Mouse (Mus musculus) CH12.LX (cell line): ENCODE data around the gene Insrr.

ENCODE experiments used
- CTCF ChIP-seq, 2 experiments: IDR thresholded peaks in 1 of 2; conservative IDR thresholded peaks in 1 of 2; 2 replicates each; pipeline ENCODE4 v1.5.1; 2011 to 2012; ENCODE audit warnings: low read depth in 2 of 2, low read length in 2 of 2, improper control_type of control experiment in 1 of 2, inconsistent platforms in 1 of 2, mild to moderate bottlenecking in 1 of 2, moderate library complexity in 1 of 2
- E2F4 ChIP-seq: IDR thresholded peaks from 2 replicates; pipeline ENCODE4 v1.6.1; 2011; ENCODE audit warnings: low read depth, low read length, improper control_type of control experiment; ENCODE audit not compliant: insufficient replicate concordance
- EP300 ChIP-seq: IDR thresholded peaks from 2 replicates; pipeline ENCODE4 v1.6.1; 2011; ENCODE audit warnings: low read length, improper control_type of control experiment
- MAZ ChIP-seq: IDR thresholded peaks from 2 replicates; pipeline ENCODE4 v1.6.1; 2012; ENCODE audit warnings: low read depth, mild to moderate bottlenecking, inconsistent platforms, low read length, improper control_type of control experiment, moderate library complexity
- MXI1 ChIP-seq: IDR thresholded peaks from 2 replicates; pipeline ENCODE4 v1.6.1; 2011; ENCODE audit warnings: mild to moderate bottlenecking, low read depth, low read length, improper control_type of control experiment
- POLR2A ChIP-seq: IDR thresholded peaks from 2 replicates; pipeline ENCODE4 v1.6.1; 2011; ENCODE audit warnings: low read depth, mild to moderate bottlenecking, improper control_type of control experiment, low read length
- SMC3 ChIP-seq: IDR thresholded peaks from 2 replicates; pipeline ENCODE4 v1.6.1; 2011; ENCODE audit warnings: low read depth, low read length, improper control_type of control experiment
- USF1 ChIP-seq: IDR thresholded peaks from 2 replicates; pipeline ENCODE4 v1.6.1; 2014; ENCODE audit warnings: low read depth, mild to moderate bottlenecking, inconsistent platforms, low read length, improper control_type of control experiment

GRCm38 (mm10) chr3:87766284-87766667, 30.5 kb upstream of the Insrr start:
- TF ChIP-seq MAZ (no peak), POLR2A (no peak), E2F4 (no peak), CTCF (conservative IDR thresholded peaks at IDR 0.05 in 1 of 2, IDR thresholded peaks at IDR 0.05 in 1 of 2; ENCODE audit: low read depth in 2 of 2, low read length in 2 of 2) (no peak), SMC3 (no peak), EP300 (no peak), USF1 (no peak), MXI1 (no peak)
